Mouse (Mus musculus): ENCODE measurements around the gene Acrbp.

Gene Acrbp

GRCm38 (mm10) chr6:125071170-125071895, 21.8 kb downstream of the Acrbp start:
- 74% methylated on average over 18 of the region's 18 CpGs for WGBS

- WGBS = 6% methylated on average over 2 of the region's 2 CpGs
These were observed 22.4 kb downstream of the Acrbp start for GRCm38 (mm10) chr6:125071896-125072279.

- WGBS = 55% methylated on average over 8 of the region's 8 CpGs
These were observed 24.3 kb downstream of the Acrbp start for GRCm38 (mm10) chr6:125073825-125074224.

- 22% methylated on average over 25 of the region's 25 CpGs for whole genome bisulfite sequencing
These were observed 31.9 kb downstream of the Acrbp start for GRCm38 (mm10) chr6:125081394-125081793.

- WGBS = 20% methylated on average over 45 of the region's 45 CpGs
These were observed 32.5 kb downstream of the Acrbp start for GRCm38 (mm10) chr6:125081797-125082560.

GRCm38 (mm10) chr6:125082801-125083386, 33.4 kb downstream of the Acrbp start:
- 82% methylated on average over 7 of the region's 7 CpGs for WGBS

- WGBS = 7% methylated on average over 4 of the region's 4 CpGs
These were observed 34.9 kb downstream of the Acrbp start for GRCm38 (mm10) chr6:125084424-125084823.

GRCm38 (mm10) chr6:125087937-125088336, 38.4 kb downstream of the Acrbp start:
- WGBS = 91% methylated on average over 3 of the region's 3 CpGs

GRCm38 (mm10) chr6:125088561-125089321, 39.3 kb downstream of the Acrbp start:
- WGBS = 4% methylated on average over 20 of the region's 20 CpGs

GRCm38 (mm10) chr6:125089521-125090321, 40.2 kb downstream of the Acrbp start:
- WGBS = 3% methylated on average over 15 of the region's 15 CpGs

GRCm38 (mm10) chr6:125090341-125091085, 41.0 kb downstream of the Acrbp start:
- WGBS = 41% methylated on average over 10 of the region's 10 CpGs

GRCm38 (mm10) chr6:125092372-125092771, 42.9 kb downstream of the Acrbp start:
- 76% methylated on average over 5 of the region's 5 CpGs for WGBS

- WGBS = 52% methylated on average over 3 of the region's 3 CpGs
These were observed 45.4 kb downstream of the Acrbp start for GRCm38 (mm10) chr6:125094843-125095242.

GRCm38 (mm10) chr6:125095391-125096278, 46.1 kb downstream of the Acrbp start, which contains the start of gene Chd4:
Gene Chd4, plus strand, starts transcription at chr6:125095981.
- 1% methylated on average over 44 of the region's 45 CpGs for WGBS

- 1% methylated on average over 27 of the region's 32 CpGs for WGBS
These were observed 46.7 kb downstream of the Acrbp start for GRCm38 (mm10) chr6:125096279-125096596.

GRCm38 (mm10) chr6:125096597-125097345, 47.3 kb downstream of the Acrbp start:
- WGBS = under 1% methylated on average over 43 of the region's 44 CpGs

GRCm38 (mm10) chr6:125097346-125097689, 47.8 kb downstream of the Acrbp start:
- WGBS = 1% methylated on average over 12 of the region's 12 CpGs

- 23% methylated on average over 8 of the region's 8 CpGs for WGBS
These were observed 48.5 kb downstream of the Acrbp start for GRCm38 (mm10) chr6:125097951-125098350.

GRCm38 (mm10) chr6:125098513-125098912, 49.0 kb downstream of the Acrbp start:
- WGBS = 22% methylated on average over 3 of the region's 3 CpGs

All from cerebral cortex, adult 2 months (tissue).